Mouse (Mus musculus) testis, adult 2 months (tissue): ENCODE measurements around the gene Thrap3.

Experiments
- CTCF ChIP-seq: fragments of 200-500 bp; IDR thresholded peaks from 2 replicates; pipeline ENCODE4 v1.5.1; 2012; ENCODE audit warnings: low read depth, mild to moderate bottlenecking, inconsistent platforms, low read length, moderate library complexity; ENCODE audit not compliant: control insufficient read depth, insufficient read depth, insufficient replicate concordance
- POLR2A ChIP-seq: fragments of 200-500 bp; IDR thresholded peaks from 2 replicates; pipeline ENCODE4 v1.6.1; 2012; ENCODE audit warnings: low read depth, mild to moderate bottlenecking, inconsistent platforms, low read length, moderate library complexity; ENCODE audit not compliant: control insufficient read depth

GRCm38 (mm10) chr4:126204016-126204415 lies 1.5 kb upstream of the Thrap3 start:
- TF ChIP-seq CTCF: no peak
- TF ChIP-seq POLR2A: no peak
